ENCODE assay signal across 32 mouse cellular contexts in the genomic region with DNA sequence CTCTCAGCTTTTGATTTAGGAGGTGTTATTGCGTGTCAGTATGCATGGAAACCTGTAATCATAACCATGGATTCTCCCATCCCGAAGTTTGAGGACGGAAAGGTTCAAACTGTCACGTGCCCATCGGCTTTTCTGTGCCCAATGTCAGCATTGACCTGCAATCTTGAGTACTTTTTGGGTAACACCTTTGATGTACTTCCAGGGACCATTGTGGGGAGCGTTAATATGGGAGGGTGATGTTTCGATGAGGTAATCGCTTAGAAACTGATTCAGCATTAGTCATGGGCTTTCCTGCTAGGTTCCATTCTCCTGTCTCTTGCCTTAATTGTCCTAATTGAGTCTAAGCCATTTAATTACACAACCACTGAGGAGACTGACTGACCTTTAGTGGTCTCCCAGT.
"Had no signal": no experiment of that assay in that cellular context is flagged by ENCODE, and none has a peak within 500 bp of the region (broad histone marks: within the 10 kb centered on the region; RNA-seq: fewer than 3 reads in every experiment).

No protein-coding gene starts in this region.

- H3K27ac ChIP-seq: left cerebral cortex, adult 2 months; limb, embryonic 10.5 days; limb, embryonic 12.5 days; limb, embryonic 13.5 days; limb, embryonic 15.5 days; liver, embryonic 12.5 days; liver, embryonic 13.5 days; liver, embryonic 14.5 days; liver, embryonic 15.5 days; lung, embryonic 15.5 days; macrophage; midbrain, embryonic 10.5 days; midbrain, embryonic 12.5 days; midbrain, embryonic 13.5 days; midbrain, embryonic 15.5 days; neural tube, embryonic 12.5 days; neural tube, embryonic 13.5 days had no signal

- H3K9ac ChIP-seq: limb, embryonic 12.5 days; limb, embryonic 13.5 days; limb, embryonic 15.5 days; liver, embryonic 12.5 days; liver, embryonic 13.5 days; liver, embryonic 14.5 days; liver, embryonic 15.5 days; liver, postnatal 0 days; lung, embryonic 14.5 days; lung, embryonic 15.5 days; midbrain, embryonic 12.5 days; midbrain, embryonic 13.5 days; midbrain, embryonic 15.5 days; neural tube, embryonic 12.5 days; neural tube, embryonic 13.5 days had no signal

- DNase-seq: left cerebral cortex, postnatal 4 days; liver; liver, embryonic 13.5 days; liver, postnatal 0 days; lung, adult 18-20 months; lung, adult 2 months; lung, embryonic 14.5 days; lung, postnatal 10 days; lung, postnatal 14 days; lung, postnatal 36 days; lung, postnatal 4 days; midbrain, embryonic 14.5 days had no signal

- H3K4me2 ChIP-seq: limb, embryonic 12.5 days; limb, embryonic 13.5 days; limb, embryonic 15.5 days; liver, embryonic 12.5 days; liver, embryonic 13.5 days; liver, embryonic 15.5 days; lung, embryonic 14.5 days; lung, embryonic 15.5 days; midbrain, embryonic 12.5 days; midbrain, embryonic 13.5 days; midbrain, embryonic 15.5 days; neural tube, embryonic 12.5 days; neural tube, embryonic 13.5 days had no signal

- H3K36me3 ChIP-seq: liver, embryonic 13.5 days; liver, embryonic 15.5 days; midbrain, embryonic 15.5 days had no signal

- ATAC-seq: liver, embryonic 12.5 days; liver, postnatal 0 days; lung, postnatal 0 days; midbrain, embryonic 13.5 days; midbrain, embryonic 15.5 days; midbrain, embryonic 16.5 days had no signal

- H3K4me3 ChIP-seq: left cerebral cortex, adult 2 months; limb, embryonic 10.5 days; limb, embryonic 12.5 days; limb, embryonic 13.5 days; limb, embryonic 15.5 days; liver, embryonic 12.5 days; liver, embryonic 13.5 days; liver, embryonic 15.5 days; lung, embryonic 15.5 days; megakaryocyte, embryonic 14.5 days; midbrain, embryonic 10.5 days; midbrain, embryonic 12.5 days; midbrain, embryonic 13.5 days; midbrain, embryonic 15.5 days; myocyte; neural tube, embryonic 12.5 days; neural tube, embryonic 13.5 days had no signal

- H3K27me3 ChIP-seq: limb, embryonic 12.5 days; limb, embryonic 13.5 days; limb, embryonic 15.5 days; liver, embryonic 12.5 days; liver, embryonic 13.5 days; liver, embryonic 15.5 days; lung, embryonic 15.5 days; megakaryocyte, embryonic 14.5 days; midbrain, embryonic 12.5 days; midbrain, embryonic 13.5 days; midbrain, embryonic 15.5 days; neural tube, embryonic 12.5 days; neural tube, embryonic 13.5 days had no signal

- H3K9me3 ChIP-seq: limb, embryonic 10.5 days; limb, embryonic 12.5 days; limb, embryonic 13.5 days; limb, embryonic 15.5 days; liver, embryonic 12.5 days; liver, embryonic 13.5 days; liver, embryonic 15.5 days; lung, embryonic 15.5 days; megakaryocyte, embryonic 14.5 days; midbrain, embryonic 10.5 days; midbrain, embryonic 12.5 days; midbrain, embryonic 13.5 days; midbrain, embryonic 15.5 days; neural tube, embryonic 12.5 days; neural tube, embryonic 13.5 days had no signal

- H3K4me1 ChIP-seq: midbrain, embryonic 12.5 days had no signal
